21 mouse cellular contexts compared by ENCODE assay signal in the genomic region with DNA sequence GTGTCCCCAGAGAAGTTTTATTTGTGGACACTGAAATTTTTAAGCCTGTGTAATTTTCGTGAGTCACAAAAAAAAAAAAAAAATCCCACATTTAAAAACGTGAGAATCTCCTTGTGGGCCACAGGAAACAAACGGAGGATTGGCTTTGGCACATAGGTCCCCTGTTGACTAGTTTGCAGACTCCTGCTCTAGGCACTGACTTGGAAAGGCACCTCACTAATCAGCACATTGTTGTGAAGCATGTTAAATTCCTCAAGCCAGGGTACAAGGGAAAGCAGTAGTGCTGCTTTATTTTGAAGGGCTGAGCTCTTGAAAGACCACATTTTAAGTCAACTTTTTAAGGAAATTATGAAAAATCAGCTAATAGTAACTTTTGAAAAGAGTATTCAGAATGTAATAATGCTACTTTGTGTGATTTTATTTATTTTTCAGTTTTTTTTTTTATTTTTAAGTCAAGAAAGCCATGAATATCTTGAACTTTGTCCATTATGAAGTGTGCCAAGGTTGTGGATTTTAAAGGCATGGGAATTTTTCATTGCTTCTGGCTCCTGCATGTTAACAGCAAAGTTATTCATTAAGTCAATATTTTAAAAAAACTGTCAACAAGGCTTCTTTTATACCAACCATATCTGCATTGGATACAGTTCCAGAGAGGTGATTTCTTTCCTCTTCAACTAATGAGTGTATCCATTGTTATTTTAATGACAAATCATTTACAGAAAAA.
DNase-seq lines count a peak whose midpoint lies in the region; ATAC-seq and TF ChIP-seq lines count a peak whose summit lies in the region.
"Had no signal": no experiment of that assay in that cellular context is flagged by ENCODE, and none has a peak within 500 bp of the region (broad histone marks: within the 10 kb centered on the region; RNA-seq: fewer than 3 reads in every experiment).

No protein-coding gene starts in this region.

- POLR2A ChIA-PET in Patski (lab: Charles Lee) = interaction anchor here (0.7 kb wide), 1 partner anchor 55 kb away, joined by 3 read pairs; no protein-coding TSS in a partner anchor

- no peak for DNase-seq in heart, embryonic 10.5 days (ENCODE audit: low spot score)
- no peak for DNase-seq in kidney, postnatal 0 days (ENCODE audit: low spot score)
- no peak for DNase-seq in kidney, adult 11 months
- DNase-seq in Patski (ENCODE audit: low read depth, low spot score) = no peak
- no peak for DNase-seq in hindbrain, embryonic 10.5 days (ENCODE audit: low spot score)
- no peak for DNase-seq in left cerebral cortex, postnatal 10 days (ENCODE audit: extremely low spot score in 1 of 2, low spot score in 2 of 2)
- DNase-seq: adrenal gland, postnatal 25 days; cerebellum, adult 18-20 months; cerebellum, postnatal 25 days; embryo, embryonic 11 days; gastrocnemius, postnatal 14 days; liver, postnatal 0 days; lung, postnatal 10 days; retina, postnatal 1 day; right cerebral cortex, postnatal 4 days; thymus, adult 2 months had no signal

- no peaks in the 10 kb centered on the region for H3K9me3 ChIP-seq in heart, embryonic 13.5 days
- no peaks in the 10 kb centered on the region for H3K9me3 ChIP-seq in heart, embryonic 10.5 days
- H3K9me3 ChIP-seq in kidney, postnatal 0 days (replicated peaks; ENCODE audit: low read length) = no peaks in the 10 kb centered on the region
- H3K9me3 ChIP-seq in hindbrain, embryonic 10.5 days = no peaks in the 10 kb centered on the region
- H3K9me3 ChIP-seq: forebrain, embryonic 10.5 days; limb, embryonic 10.5 days; midbrain, embryonic 15.5 days had no signal

- H3K4me3 ChIP-seq in heart, embryonic 13.5 days = no peak overlapping the region
- H3K4me3 ChIP-seq in heart, embryonic 10.5 days = no peak overlapping the region
- no peak overlapping the region for H3K4me3 ChIP-seq in kidney, postnatal 0 days (replicated peaks; ENCODE audit: low read depth, low read length)
- no peak overlapping the region for H3K4me3 ChIP-seq in embryonic fibroblast, embryonic 13.5 days (ENCODE audit: insufficient read depth, low read length)
- H3K4me3 ChIP-seq in hindbrain, embryonic 10.5 days = no peak overlapping the region
- H3K4me3 ChIP-seq: forebrain, embryonic 10.5 days; limb, embryonic 10.5 days; midbrain, embryonic 15.5 days had no signal

- CTCF ChIA-PET in Patski (lab: Charles Lee) = interaction anchor here (0.8 to 1.7 kb wide), 2 partner anchors 13 to 17 kb away, joined by 3 read pairs; no protein-coding TSS in a partner anchor

- WGBS in heart, embryonic 13.5 days = 18% methylated on average over 3 of the region's 3 CpGs
- 24% methylated on average over 3 of the region's 3 CpGs for WGBS in heart, embryonic 10.5 days
- WGBS in kidney, postnatal 0 days = 22% methylated on average over 3 of the region's 3 CpGs
- 18% methylated on average over 3 of the region's 3 CpGs for WGBS in hindbrain, embryonic 10.5 days

- no peak for TF ChIP-seq CTCF in kidney, postnatal 0 days (IDR thresholded peaks at IDR 0.05; ENCODE audit: low read depth)
- no peak for TF ChIP-seq CTCF in Patski (IDR thresholded peaks at IDR 0.05)
- no peak for TF ChIP-seq CTCF in embryonic fibroblast, embryonic 13.5 days (IDR thresholded peaks at IDR 0.05; ENCODE audit: borderline replicate concordance, insufficient read depth, low read length)

- intact Hi-C loops in left cerebral cortex, postnatal 10 days (cut with DNase I) = no loop called here

- H3K27ac ChIP-seq in heart, embryonic 13.5 days (replicated peaks) = peak overlapping the region; percentile 58; the same call in 1 of the 2 replicates
- no peak overlapping the region for H3K27ac ChIP-seq in heart, embryonic 10.5 days
- H3K27ac ChIP-seq in kidney, postnatal 0 days = peak overlapping the region; percentile 19; the same call in 1 of the 2 replicates
- peak overlapping the region; percentile 61; the same call in 1 of the 2 replicates for H3K27ac ChIP-seq in embryonic fibroblast, embryonic 13.5 days (ENCODE audit: insufficient read depth, low read length)
- no peak overlapping the region for H3K27ac ChIP-seq in hindbrain, embryonic 10.5 days
- H3K27ac ChIP-seq: forebrain, embryonic 10.5 days; limb, embryonic 10.5 days; midbrain, embryonic 15.5 days had no signal

- no peak overlapping the region for H3K9ac ChIP-seq in heart, embryonic 13.5 days
- H3K9ac ChIP-seq in kidney, postnatal 0 days (ENCODE audit: low read depth, low read length) = no peak overlapping the region
- H3K9ac ChIP-seq: liver, postnatal 0 days; midbrain, embryonic 15.5 days had no signal

- no peaks in the 10 kb centered on the region for H3K36me3 ChIP-seq in heart, embryonic 13.5 days
- H3K36me3 ChIP-seq in heart, embryonic 10.5 days = no peaks in the 10 kb centered on the region
- H3K36me3 ChIP-seq in kidney, postnatal 0 days (ENCODE audit: insufficient read depth, low read length) = no peaks in the 10 kb centered on the region
- H3K36me3 ChIP-seq in hindbrain, embryonic 10.5 days = no peaks in the 10 kb centered on the region
- H3K36me3 ChIP-seq: forebrain, embryonic 10.5 days; limb, embryonic 10.5 days; midbrain, embryonic 15.5 days had no signal

- no peaks in the 10 kb centered on the region for H3K4me1 ChIP-seq in heart, embryonic 13.5 days
- H3K4me1 ChIP-seq in heart, embryonic 10.5 days = no peaks in the 10 kb centered on the region
- no peaks in the 10 kb centered on the region for H3K4me1 ChIP-seq in kidney, postnatal 0 days (replicated peaks; ENCODE audit: insufficient read depth, low read length)
- peaks cover 2% of the 10 kb centered on the region for H3K4me1 ChIP-seq in embryonic fibroblast, embryonic 13.5 days (ENCODE audit: control insufficient read depth, insufficient read depth, low read length)
- peaks cover 6% of the 10 kb centered on the region for H3K4me1 ChIP-seq in hindbrain, embryonic 10.5 days (replicated peaks)
- H3K4me1 ChIP-seq: limb, embryonic 10.5 days; midbrain, embryonic 15.5 days had no signal

- ATAC-seq in heart, embryonic 13.5 days (ENCODE audit: extremely low read depth, insufficient number of reproducible peaks, low FRiP score, low TSS enrichment) = no peak
- ATAC-seq in kidney, postnatal 0 days (replicated peaks; ENCODE audit: low FRiP score, low read depth) = no peak
- peak; percentile 85 for ATAC-seq in Patski
- ATAC-seq: liver, postnatal 0 days; midbrain, embryonic 15.5 days had no signal

- TF ChIP-seq POLR2A in embryonic fibroblast, embryonic 13.5 days (IDR thresholded peaks at IDR 0.05; ENCODE audit: low read depth, low read length) = no peak

- peaks cover 13% of the 10 kb centered on the region; the same call in 1 of the 2 replicates for H3K27me3 ChIP-seq in heart, embryonic 13.5 days (replicated peaks)
- H3K27me3 ChIP-seq in heart, embryonic 10.5 days (ENCODE audit: insufficient read depth, poor library complexity, severe bottlenecking) = no peaks in the 10 kb centered on the region
- no peaks in the 10 kb centered on the region for H3K27me3 ChIP-seq in kidney, postnatal 0 days (ENCODE audit: insufficient read depth, low read length)
- no peaks in the 10 kb centered on the region for H3K27me3 ChIP-seq in Patski
- H3K27me3 ChIP-seq in hindbrain, embryonic 10.5 days (ENCODE audit: insufficient read depth, poor library complexity, severe bottlenecking) = peaks cover 29% of the 10 kb centered on the region
- H3K27me3 ChIP-seq: midbrain, embryonic 15.5 days had no signal

- in situ Hi-C loops in Patski (cut with MboI; ENCODE audit: low pct_unique_long_range_greater_than_20kb) = no loop called here

- H3K4me2 ChIP-seq in heart, embryonic 13.5 days = 0 out of 2 replicates have a peak overlapping the region, but pooled peaks have one; percentile 5
- H3K4me2 ChIP-seq in kidney, postnatal 0 days (ENCODE audit: low read length) = no peak overlapping the region
- H3K4me2 ChIP-seq: midbrain, embryonic 15.5 days had no signal

Comparison
In these comparisons a context has a peak if more than half of its experiments do, and no peak if none do; other contexts are left out.
1. H3K27ac ChIP-seq: peak in heart, embryonic 13.5 days (single experiment), kidney, postnatal 0 days (single experiment) and embryonic fibroblast, embryonic 13.5 days (single experiment); none in heart, embryonic 10.5 days (single experiment) and hindbrain, embryonic 10.5 days (single experiment).